Comparison of ENCODE assay signal across 8 mouse cellular contexts in genomic region chr15:82898740-82899675, GRCm38 (mm10).
A peak's percentile ranks its signal among the peaks of the same experiment; 100 is the strongest.
DNase-seq lines count a peak whose midpoint lies in the region; ATAC-seq lines count a peak whose summit lies in the region.

No protein-coding gene starts in this region.

- H3K36me3 ChIP-seq in heart, embryonic 13.5 days: no peaks in the 10 kb centered on the region
- no peaks in the 10 kb centered on the region for H3K36me3 ChIP-seq in kidney, embryonic 16.5 days (ENCODE audit: insufficient read depth, low read length)

- H3K4me3 ChIP-seq in heart, embryonic 13.5 days: peak overlapping the region; percentile 100
- peak overlapping the region; percentile 97 for H3K4me3 ChIP-seq in kidney, embryonic 16.5 days (ENCODE audit: low read length)

- H3K4me1 ChIP-seq in heart, embryonic 13.5 days: peaks cover 54% of the 10 kb centered on the region
- peaks cover 42% of the 10 kb centered on the region for H3K4me1 ChIP-seq in kidney, embryonic 16.5 days (ENCODE audit: insufficient read depth, low read length)

- peak overlapping the region; percentile 94 for H3K27ac ChIP-seq in heart, embryonic 13.5 days (replicated peaks)
- H3K27ac ChIP-seq in kidney, embryonic 16.5 days (ENCODE audit: low read length): peak overlapping the region; percentile 94

- ATAC-seq in heart, embryonic 13.5 days (ENCODE audit: extremely low read depth, insufficient number of reproducible peaks, low FRiP score, low TSS enrichment): peak; percentile 65; the same call in 1 of the 2 replicates
- peak; percentile 75 for ATAC-seq in kidney, embryonic 16.5 days (ENCODE audit: low FRiP score, low TSS enrichment)

- H3K9ac ChIP-seq in heart, embryonic 13.5 days: peak overlapping the region; percentile 97
- peak overlapping the region; percentile 93 for H3K9ac ChIP-seq in kidney, embryonic 16.5 days (replicated peaks; ENCODE audit: low read length)

- intact Hi-C loops in left cerebral cortex, postnatal 14 days (cut with DNase I): loop anchor here (5.0 kb wide), 2 partner anchors 87 to 138 kb away; no protein-coding TSS in a partner anchor

- peak overlapping the region; percentile 98 for H3K4me2 ChIP-seq in heart, embryonic 13.5 days
- H3K4me2 ChIP-seq in kidney, embryonic 16.5 days (replicated peaks; ENCODE audit: low read depth, low read length): peak overlapping the region; percentile 95

- under 1% methylated on average over 89 of the region's 98 CpGs for WGBS in heart, embryonic 13.5 days
- WGBS in kidney, embryonic 16.5 days: under 1% methylated on average over 66 of the region's 98 CpGs

- DNase-seq in A20 (ENCODE audit: low read depth, low spot score): peak; percentile 84
- DNase-seq in Muller cell, postnatal 12 days (ENCODE audit: inconsistent ontology term): peak; percentile 68
- peak; percentile 45 for DNase-seq in embryo, embryonic 10.5 days (ENCODE audit: low spot score)
- DNase-seq in lung, postnatal 4 days: peak; percentile 65 to 72
- DNase-seq in spleen, adult 18-20 months: peak; percentile 71 to 77
- DNase-seq in left cerebral cortex, postnatal 14 days (ENCODE audit: low spot score in 2 of 2): no peak

- H3K9me3 ChIP-seq in heart, embryonic 13.5 days: no peaks in the 10 kb centered on the region
- H3K9me3 ChIP-seq in kidney, embryonic 16.5 days (ENCODE audit: low read length): no peaks in the 10 kb centered on the region

- peaks cover 3% of the 10 kb centered on the region; the same call in 1 of the 2 replicates for H3K27me3 ChIP-seq in heart, embryonic 13.5 days (replicated peaks)
- H3K27me3 ChIP-seq in kidney, embryonic 16.5 days (ENCODE audit: insufficient read depth, low read length): no peaks in the 10 kb centered on the region

Comparison
In these comparisons a context has a peak if more than half of its experiments do, and no peak if none do; other contexts are left out.
1. DNase-seq: peak in A20 (single experiment), Muller cell, postnatal 12 days (single experiment), embryo, embryonic 10.5 days (single experiment), lung, postnatal 4 days (2 of 2) and spleen, adult 18-20 months (2 of 2); none in left cerebral cortex, postnatal 14 days (0 of 2).